Mouse (Mus musculus) thymus, postnatal 0 days (tissue): ENCODE data around the gene Fn1. TPM values are rescaled to one million over a fixed set of nuclear protein-coding genes. Genes with fewer than 3 reads are reported as not detected.

ENCODE experiments used
- DNase-seq: peaks from one replicate; pipeline ENCODE4 v3.0.0-alpha.2; 2015; ENCODE audit warnings: low spot score
- polyA plus RNA-seq: library from polyadenylated mRNA; unstranded; fragments of >200 nt; fragmentation: Nextera tagmentation; extraction: Ambion mirVana; gene quantifications from 2 replicates; pipeline ENCODE4 v1.2.1, GENCODE M21; 2015

Gene Fn1
- polyA plus RNA-seq, 1 experiment from 2014 or later, result 39.1 TPM

DNA sequence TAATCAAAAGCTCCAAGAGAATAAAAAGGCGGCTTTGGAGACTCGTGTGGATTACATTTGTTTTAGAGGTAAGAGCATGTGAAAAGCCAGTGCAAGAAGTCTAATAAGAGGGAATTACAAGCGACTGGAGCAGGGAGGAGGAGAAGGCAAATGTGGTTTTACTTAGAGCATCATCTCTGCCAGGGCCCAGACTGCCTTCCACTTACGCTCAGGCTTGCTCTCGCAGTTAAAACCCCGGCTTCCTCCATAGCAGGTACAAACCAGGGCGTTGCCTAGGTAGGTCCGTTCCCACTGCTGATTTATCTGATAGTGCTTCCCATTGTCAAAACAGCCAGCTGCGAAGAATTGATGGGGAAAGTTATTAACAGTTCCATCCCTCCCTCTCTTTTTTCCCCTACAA lies 1.7 kb downstream of the Fn1 start:
- no peak for DNase-seq

GRCm38 (mm10) chr1:71650741-71651140 lies 2.3 kb downstream of the Fn1 start:
- DNase-seq, result no peak

DNA sequence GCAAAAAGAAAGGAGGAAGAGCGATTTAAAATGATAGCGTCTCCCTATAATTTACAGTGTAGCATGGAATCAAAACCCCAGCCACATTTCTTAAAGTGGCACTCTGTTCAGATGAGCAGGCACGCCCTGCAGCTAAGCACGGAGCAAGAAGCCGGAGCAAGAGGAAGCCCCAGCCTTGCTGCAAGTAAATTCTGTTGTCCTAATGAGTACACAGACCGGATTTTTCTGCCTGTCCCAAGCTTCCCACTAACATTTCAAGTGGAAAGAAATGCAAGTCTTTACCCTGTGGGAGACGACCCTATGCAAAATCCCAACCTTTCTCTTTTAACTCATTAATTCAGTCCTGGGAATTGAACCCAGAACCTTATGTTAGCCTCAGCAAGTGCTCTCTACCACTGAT lies 4.8 kb downstream of the Fn1 start:
- DNase-seq, result no peak

DNA sequence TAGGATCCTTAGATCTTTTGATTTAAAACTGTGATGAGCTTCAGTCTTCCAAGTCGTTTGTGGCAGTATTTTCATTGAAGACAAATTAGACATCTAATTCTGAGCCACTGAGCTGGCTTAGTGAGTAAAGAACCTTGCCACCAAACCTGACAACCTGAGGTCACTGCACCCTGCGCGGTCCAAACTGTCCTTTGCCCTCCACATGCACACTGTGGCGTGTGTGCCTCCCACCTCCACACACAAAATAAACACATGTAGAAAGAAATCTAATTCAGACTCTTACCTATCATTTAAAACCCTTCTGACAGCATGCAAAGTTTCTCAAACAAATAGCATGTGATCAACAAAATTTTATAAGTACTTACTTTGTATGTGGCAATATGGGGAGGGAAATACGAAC lies 6.2 kb downstream of the Fn1 start:
- DNase-seq, result no peak

DNA sequence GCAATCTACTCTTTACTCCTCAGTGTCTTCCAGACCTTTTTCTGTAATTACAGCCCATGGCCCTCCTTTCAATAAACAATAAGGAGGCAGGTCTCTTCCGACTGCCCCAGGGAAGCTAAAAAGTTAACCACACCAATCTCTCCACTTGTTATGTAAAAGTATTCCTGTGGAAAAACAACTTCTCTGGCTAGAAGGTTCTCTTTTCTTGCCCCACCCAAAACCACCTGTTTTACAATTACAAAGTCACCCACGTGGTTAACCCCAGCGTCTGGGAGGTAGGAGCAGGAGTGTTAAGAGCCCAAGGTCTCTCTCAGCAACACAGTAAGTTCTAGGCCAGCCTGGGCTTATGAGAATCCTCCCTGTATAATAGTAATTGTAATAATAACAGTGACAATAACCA lies 7.0 kb downstream of the Fn1 start:
- no peak for DNase-seq

- no peak for DNase-seq
Observed at GRCm38 (mm10) chr1:71645466-71645865, 7.5 kb downstream of the Fn1 start.

GRCm38 (mm10) chr1:71642794-71643193 lies 10.2 kb downstream of the Fn1 start:
- DNase-seq, result no peak

GRCm38 (mm10) chr1:71641206-71641605 lies 11.8 kb downstream of the Fn1 start:
- no peak for DNase-seq

GRCm38 (mm10) chr1:71640157-71640556 lies 12.8 kb downstream of the Fn1 start:
- DNase-seq, result no peak

GRCm38 (mm10) chr1:71636665-71637064 lies 16.3 kb downstream of the Fn1 start:
- DNase-seq, result no peak

GRCm38 (mm10) chr1:71636116-71636515 lies 16.9 kb downstream of the Fn1 start:
- DNase-seq, result no peak

- DNase-seq, result no peak
Observed at GRCm38 (mm10) chr1:71635101-71636014, 17.6 kb downstream of the Fn1 start.

- DNase-seq, result no peak
Observed at GRCm38 (mm10) chr1:71634471-71634981, 18.5 kb downstream of the Fn1 start.

- DNase-seq, result no peak
Observed at GRCm38 (mm10) chr1:71632387-71632786, 20.6 kb downstream of the Fn1 start.

GRCm38 (mm10) chr1:71631811-71632210 lies 21.2 kb downstream of the Fn1 start:
- DNase-seq, result no peak

DNA sequence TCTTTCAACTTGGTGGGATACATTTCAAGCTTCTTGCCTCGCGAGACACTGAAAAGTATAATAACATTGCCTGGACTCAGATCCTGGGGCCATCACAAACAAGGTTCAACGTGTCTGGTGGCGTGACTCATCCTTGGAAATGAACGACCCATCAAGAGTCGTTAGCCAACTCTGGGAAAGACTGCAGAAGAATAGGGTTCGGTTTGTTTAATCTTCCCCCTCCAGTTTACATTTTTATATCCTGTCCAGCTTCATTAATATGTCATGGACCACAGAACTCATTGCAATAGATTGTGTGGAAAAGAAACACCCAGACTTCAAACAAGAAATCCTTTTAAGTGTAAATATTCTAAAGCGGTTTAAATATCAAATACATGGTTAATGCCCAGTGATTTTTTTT lies 22.8 kb downstream of the Fn1 start:
- no peak for DNase-seq

DNA sequence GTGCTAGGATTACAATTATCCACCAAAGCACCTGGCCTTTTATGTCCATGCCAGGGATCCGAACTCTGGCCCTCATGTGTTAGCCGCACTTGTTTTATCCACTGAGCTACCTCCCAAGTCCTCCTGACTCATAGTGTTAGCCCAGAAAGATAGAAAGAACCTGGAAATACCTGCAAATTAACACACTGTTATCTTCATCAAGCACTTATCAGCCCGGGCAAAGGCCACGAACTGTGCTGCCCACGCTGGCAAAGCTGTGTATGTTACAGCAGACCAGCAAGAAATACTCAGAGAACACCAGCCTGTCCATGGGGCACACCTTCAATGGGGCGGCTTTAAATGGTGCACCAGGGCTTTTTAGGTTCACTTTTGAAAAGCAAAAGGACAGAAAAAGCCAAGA lies 29.4 kb downstream of the Fn1 start:
- DNase-seq, result no peak

DNA sequence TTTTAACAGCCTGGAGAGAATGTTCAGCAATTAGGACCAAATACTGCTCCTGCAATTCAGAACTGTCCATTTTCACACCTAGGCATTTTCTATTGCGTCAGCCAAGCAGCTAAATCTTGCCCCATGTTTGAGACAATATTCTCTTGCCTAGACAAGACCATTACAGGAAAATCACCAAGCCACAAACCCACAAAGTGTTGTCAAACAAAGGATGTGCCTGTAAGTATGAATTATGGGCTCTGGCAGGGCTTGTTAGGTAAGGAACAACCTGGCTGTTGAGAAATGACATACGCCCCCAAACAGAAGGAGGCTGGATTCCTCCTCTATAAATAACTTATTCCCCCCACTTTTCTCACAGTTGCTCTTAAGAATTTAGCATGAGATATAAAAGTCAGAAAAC lies 31.5 kb downstream of the Fn1 start:
- no peak for DNase-seq

GRCm38 (mm10) chr1:71614545-71615246 lies 38.3 kb downstream of the Fn1 start:
- no peak for DNase-seq

- DNase-seq, result no peak
Observed at GRCm38 (mm10) chr1:71612256-71612655, 40.7 kb downstream of the Fn1 start.

DNA sequence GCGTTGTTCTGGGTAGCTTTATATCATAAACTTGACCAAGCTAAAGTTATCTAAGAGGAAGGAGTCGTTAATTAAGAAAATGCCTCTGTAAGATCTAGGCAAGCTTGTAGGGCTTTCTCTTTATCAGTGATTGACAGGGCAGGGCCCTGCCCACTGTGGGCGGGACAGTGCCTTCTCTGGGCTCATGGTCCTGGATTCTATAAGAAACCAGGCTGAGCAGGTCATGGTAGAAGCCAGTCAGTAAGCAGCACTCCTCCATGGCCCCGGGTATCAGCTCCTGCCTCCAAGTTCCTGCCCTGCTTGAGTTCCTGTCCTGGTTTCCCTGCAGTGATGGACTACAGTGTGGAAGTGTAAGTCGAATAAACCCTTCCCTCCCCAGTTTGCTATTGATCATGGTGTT lies 43.1 kb downstream of the Fn1 start:
- DNase-seq, result no peak

GRCm38 (mm10) chr1:71609057-71609775 lies 43.8 kb downstream of the Fn1 start:
- no peak for DNase-seq
